Comparison of ENCODE assay signal across 10 mouse cellular contexts in the genomic region with DNA sequence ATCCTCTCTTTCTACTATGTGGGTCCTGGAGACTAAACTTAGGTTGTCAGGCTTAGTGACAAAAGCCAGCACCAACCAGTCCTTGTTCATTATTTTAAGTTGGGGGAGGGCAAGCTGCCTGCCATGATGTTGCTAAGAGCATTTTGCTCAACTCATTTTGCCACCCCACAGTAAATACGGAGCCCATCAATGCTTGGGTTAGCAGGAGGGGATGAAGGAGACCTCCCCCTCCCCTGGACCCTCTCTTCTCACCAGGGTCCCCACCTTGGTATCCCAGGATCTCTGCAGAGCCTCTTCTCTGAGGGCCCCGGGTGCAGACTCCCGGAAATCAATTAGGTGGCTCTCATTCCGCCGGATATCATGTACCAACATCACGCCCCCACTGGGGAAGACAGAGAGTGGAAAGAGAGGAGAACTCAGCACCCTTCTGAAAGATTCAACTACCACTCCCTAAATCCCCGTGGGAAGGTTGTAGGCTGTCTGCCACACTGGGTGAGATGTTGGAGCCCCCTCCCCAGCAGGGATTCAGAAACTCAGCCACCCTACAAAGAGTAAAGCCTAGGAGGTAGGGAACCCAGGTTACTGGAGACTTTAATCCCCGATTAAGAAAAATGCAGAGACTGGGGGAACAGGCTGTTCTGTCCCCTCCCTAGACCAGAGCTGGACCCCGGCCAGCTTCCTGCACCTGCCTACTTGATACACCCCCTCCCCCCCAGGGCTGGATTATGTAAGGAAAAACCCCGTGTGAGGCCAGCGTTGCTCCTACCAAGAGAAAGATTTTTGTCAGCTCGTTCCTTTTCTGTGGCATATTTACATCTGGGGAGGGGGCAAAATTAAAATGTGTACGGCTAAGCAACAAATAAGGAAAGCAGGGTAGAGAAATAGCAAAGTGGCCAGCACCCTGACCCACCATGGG. TPM values are rescaled to one million over a fixed set of nuclear protein-coding genes. Genes with fewer than 3 reads are reported as not detected.
DNase-seq lines count a peak whose midpoint lies in the region; ATAC-seq lines count a peak whose summit lies in the region.
"Had no signal": no experiment of that assay in that cellular context is flagged by ENCODE, and none has a peak within 500 bp of the region (broad histone marks: within the 10 kb centered on the region; RNA-seq: fewer than 3 reads in every experiment).

No protein-coding gene starts in this region.

- no peaks in the 10 kb centered on the region for H3K36me3 ChIP-seq in embryonic facial prominence, embryonic 11.5 days (replicated peaks; ENCODE audit: control insufficient read depth, insufficient read depth, low read depth, low read length)
- no peaks in the 10 kb centered on the region for H3K36me3 ChIP-seq in embryonic facial prominence, embryonic 10.5 days (replicated peaks)

- WGBS in embryonic facial prominence, embryonic 11.5 days = 61% methylated on average over 13 of the region's 13 CpGs
- 68% methylated on average over 13 of the region's 13 CpGs for WGBS in embryonic facial prominence, embryonic 10.5 days

- no peaks in the 10 kb centered on the region for H3K9me3 ChIP-seq in embryonic facial prominence, embryonic 11.5 days (replicated peaks; ENCODE audit: control insufficient read depth, low read length)
- H3K9me3 ChIP-seq in embryonic facial prominence, embryonic 10.5 days = no peaks in the 10 kb centered on the region

- ATAC-seq in embryonic facial prominence, embryonic 11.5 days (replicated peaks; ENCODE audit: insufficient number of reproducible peaks, low FRiP score, low TSS enrichment, low read depth) = no peak; the same call in 1 of the 2 replicates

- intact Hi-C loops in left cerebral cortex, postnatal 4 days (cut with DNase I) = no loop called here
- intact Hi-C loops in heart, postnatal 10 days (cut with DNase I) = no loop called here

- H3K4me2 ChIP-seq in embryonic facial prominence, embryonic 11.5 days (ENCODE audit: low read depth, low read length) = no peak overlapping the region

- no peak overlapping the region for H3K27ac ChIP-seq in embryonic facial prominence, embryonic 11.5 days (replicated peaks; ENCODE audit: low read depth, low read length)
- H3K27ac ChIP-seq in embryonic facial prominence, embryonic 10.5 days (replicated peaks) = no peak overlapping the region
- H3K27ac ChIP-seq: macrophage had no signal

- H3K4me1 ChIP-seq in embryonic facial prominence, embryonic 11.5 days (ENCODE audit: control insufficient read depth, insufficient read depth, low read length) = no peaks in the 10 kb centered on the region
- H3K4me1 ChIP-seq in embryonic facial prominence, embryonic 10.5 days = peaks cover 18% of the 10 kb centered on the region

- no peak overlapping the region for H3K4me3 ChIP-seq in embryonic facial prominence, embryonic 11.5 days (ENCODE audit: low read depth, low read length)
- H3K4me3 ChIP-seq in embryonic facial prominence, embryonic 10.5 days = no peak overlapping the region

- DNase-seq in embryonic facial prominence, embryonic 11.5 days (ENCODE audit: low spot score) = peak; percentile 43
- DNase-seq in embryonic facial prominence, embryonic 10.5 days (ENCODE audit: low spot score) = no peak
- DNase-seq in left cerebral cortex, postnatal 4 days = peak; percentile 62
- DNase-seq in left cerebral cortex, adult 11 months (ENCODE audit: low spot score) = no peak
- DNase-seq in cerebellum, postnatal 14 days = peak; percentile 42 to 66
- peak; percentile 35 for DNase-seq in lung, postnatal 14 days
- DNase-seq in thymus, postnatal 4 days = no peak
- no peak for DNase-seq in heart, postnatal 10 days

- no peaks in the 10 kb centered on the region for H3K27me3 ChIP-seq in embryonic facial prominence, embryonic 11.5 days (ENCODE audit: control insufficient read depth, insufficient read depth, low read length)
- no peaks in the 10 kb centered on the region for H3K27me3 ChIP-seq in embryonic facial prominence, embryonic 10.5 days (replicated peaks; ENCODE audit: low read depth, poor library complexity, severe bottlenecking)

- H3K9ac ChIP-seq in embryonic facial prominence, embryonic 11.5 days (replicated peaks; ENCODE audit: low read length) = no peak overlapping the region

RNA-seq across cellular contexts. Expression of gene Acss2, which starts 13.1 kb away (rescaled TPM):
- polyA plus RNA-seq in embryonic facial prominence, embryonic 11.5 days (2014; fragmentation: Nextera tagmentation; extraction: Ambion mirVana) = 14.3 and 16.6 TPM in 2 replicates
- 8.4 and 9.1 TPM in 2 replicates for polyA plus RNA-seq in embryonic facial prominence, embryonic 10.5 days (2016; fragmentation: Nextera tagmentation; extraction: Ambion mirVana)
- 10 to 100 TPM; 26.3 to 27.6 TPM for total RNA-seq in left cerebral cortex, postnatal 4 days (2021)
- 10 to 100 TPM; 26.8 to 27.8 TPM for total RNA-seq in heart, postnatal 10 days (2021)

RNA-seq across cellular contexts. Expression of gene Ggt7, which starts 13.3 kb away (rescaled TPM):
- 3.1 and 4.3 TPM in 2 replicates for polyA plus RNA-seq in embryonic facial prominence, embryonic 11.5 days (2014; fragmentation: Nextera tagmentation; extraction: Ambion mirVana)
- polyA plus RNA-seq in embryonic facial prominence, embryonic 10.5 days (2016; fragmentation: Nextera tagmentation; extraction: Ambion mirVana) = 7.3 TPM in 2 replicates
- 10 to 100 TPM; 71.6 to 78.0 TPM for total RNA-seq in left cerebral cortex, postnatal 4 days (2021)
- 1 to 10 TPM in 1 of 2 experiments, under 1 TPM in 1; 0.98 to 1.8 TPM for total RNA-seq in heart, postnatal 10 days (2021)
- total RNA-seq: neutrophil, adult 5-6 weeks had no signal
- polyA plus RNA-seq: macrophage had no signal

RNA-seq across cellular contexts. Expression of gene Ncoa6, which starts 31.0 kb away (rescaled TPM):
- 27.7 and 28.6 TPM in 2 replicates for polyA plus RNA-seq in embryonic facial prominence, embryonic 11.5 days (2014; fragmentation: Nextera tagmentation; extraction: Ambion mirVana)
- 20.1 and 25.7 TPM in 2 replicates for polyA plus RNA-seq in embryonic facial prominence, embryonic 10.5 days (2016; fragmentation: Nextera tagmentation; extraction: Ambion mirVana)
- 10 to 100 TPM; 99.3 to 99.9 TPM for total RNA-seq in left cerebral cortex, postnatal 4 days (2021)
- total RNA-seq in heart, postnatal 10 days (2021) = 10 to 100 TPM; 40.5 to 40.7 TPM

Comparison
In these comparisons a context has a peak if more than half of its experiments do, and no peak if none do; other contexts are left out.
1. DNase-seq: peak in embryonic facial prominence, embryonic 11.5 days (single experiment), left cerebral cortex, postnatal 4 days (single experiment), cerebellum, postnatal 14 days (2 of 2) and lung, postnatal 14 days (single experiment); none in embryonic facial prominence, embryonic 10.5 days (single experiment), left cerebral cortex, adult 11 months (single experiment), thymus, postnatal 4 days (single experiment) and heart, postnatal 10 days (0 of 2).
2. RNA of gene Ggt7, which starts 13.3 kb away (total RNA-seq): 71.6 to 78.0 TPM in left cerebral cortex, postnatal 4 days; 0.98 to 1.8 TPM in heart, postnatal 10 days; every median in the first group is over 10 times any median in the second.